Mouse (Mus musculus): Measurements from ENCODE around the gene Cmss1.

Gene Cmss1

GRCm38 (mm10) chr16:57332301-57332700, 274.4 kb downstream of the Cmss1 start:
- DNase-seq: no peak

DNA sequence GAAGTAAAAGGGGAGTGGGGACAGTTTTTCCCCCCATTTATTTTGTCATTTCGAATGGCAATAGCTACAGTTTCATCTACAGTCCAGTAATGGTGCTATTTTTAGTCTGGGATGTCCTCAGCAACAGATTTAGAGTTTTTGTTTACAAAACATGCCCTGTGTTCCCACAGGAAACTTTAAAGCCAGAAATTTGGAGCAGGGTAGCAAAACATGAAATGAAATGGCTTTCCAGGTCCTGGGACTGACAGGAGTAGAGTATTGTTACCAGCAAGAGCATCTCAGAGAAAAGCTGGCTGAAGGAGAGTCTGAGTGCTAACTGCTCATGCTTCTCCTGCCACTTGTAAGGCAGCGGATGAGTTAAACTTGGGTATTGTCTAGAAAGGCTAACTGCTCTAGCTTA, 276.6 kb downstream of the Cmss1 start:
- DNase-seq: no peak

- no peak for DNase-seq
Observed at GRCm38 (mm10) chr16:57329028-57329427, 277.6 kb downstream of the Cmss1 start.

GRCm38 (mm10) chr16:57326996-57327395, 279.7 kb downstream of the Cmss1 start:
- no peak for DNase-seq

GRCm38 (mm10) chr16:57319284-57320124, 287.2 kb downstream of the Cmss1 start:
- no peak for DNase-seq

GRCm38 (mm10) chr16:57318637-57319125, 288.0 kb downstream of the Cmss1 start:
- no peak for DNase-seq

- DNase-seq: no peak
Observed at GRCm38 (mm10) chr16:57317882-57318636, 288.6 kb downstream of the Cmss1 start.

DNA sequence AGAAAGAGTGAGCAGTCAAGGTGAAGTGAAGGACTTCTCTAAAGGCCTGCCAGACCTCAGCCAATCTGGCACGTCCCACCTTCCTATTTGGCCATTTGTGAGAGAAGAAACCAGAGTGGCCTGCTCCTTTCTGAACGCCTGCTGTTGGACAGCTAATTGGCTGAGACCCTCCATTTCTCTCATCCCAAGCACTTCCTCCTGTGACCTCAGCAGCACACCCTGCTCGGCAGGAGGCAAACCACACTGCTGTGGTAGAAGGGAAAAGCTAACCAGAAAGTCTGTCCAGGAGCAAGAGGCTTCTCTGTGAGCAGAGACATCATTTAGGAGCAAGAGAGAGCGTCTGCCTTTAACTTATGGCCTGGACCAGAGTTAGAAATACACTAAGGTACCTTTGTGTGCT, 289.5 kb downstream of the Cmss1 start:
- DNase-seq: no peak

- no peak for DNase-seq
Observed at GRCm38 (mm10) chr16:57315026-57315425, 291.6 kb downstream of the Cmss1 start.

DNA sequence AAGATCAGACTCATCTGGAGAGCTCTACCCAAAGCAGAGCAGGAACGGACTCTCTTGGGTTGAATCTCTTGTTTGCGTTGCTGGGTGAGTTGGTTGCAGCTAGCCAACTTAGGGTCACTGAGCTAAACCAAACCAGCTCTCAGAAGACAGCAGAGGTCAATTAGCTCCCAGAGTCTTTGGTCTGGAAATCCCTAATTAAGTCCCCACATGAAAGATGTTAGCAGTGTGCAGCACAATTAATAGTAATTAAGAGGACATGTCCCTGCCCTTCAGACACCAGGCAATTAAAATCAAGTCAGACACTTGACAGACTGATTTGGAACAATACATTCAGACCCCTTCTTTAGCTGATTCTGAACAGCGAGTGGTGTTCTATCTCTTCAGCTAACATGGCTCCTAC, 292.4 kb downstream of the Cmss1 start:
- no peak for DNase-seq

DNA sequence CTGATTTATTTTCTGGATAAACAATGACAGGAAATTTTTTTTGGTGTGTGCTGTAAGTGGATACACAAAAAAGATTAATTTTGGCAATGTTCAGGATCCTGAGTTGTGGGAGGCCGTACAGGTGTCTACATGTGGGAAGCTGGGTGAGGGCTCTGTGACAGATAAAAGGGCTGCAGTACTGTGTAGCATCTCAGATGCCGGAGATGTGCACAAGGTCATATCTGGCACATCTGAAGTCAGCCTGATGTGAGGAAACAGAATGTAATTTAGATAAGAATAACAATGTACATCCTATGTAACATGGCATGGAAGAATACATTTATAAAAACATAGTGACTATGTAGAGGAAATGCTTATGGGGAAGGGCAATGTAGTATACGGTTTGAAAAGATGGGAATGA, 293.2 kb downstream of the Cmss1 start:
- peak in 1 of 2 experiments; percentile 13 for DNase-seq

DNA sequence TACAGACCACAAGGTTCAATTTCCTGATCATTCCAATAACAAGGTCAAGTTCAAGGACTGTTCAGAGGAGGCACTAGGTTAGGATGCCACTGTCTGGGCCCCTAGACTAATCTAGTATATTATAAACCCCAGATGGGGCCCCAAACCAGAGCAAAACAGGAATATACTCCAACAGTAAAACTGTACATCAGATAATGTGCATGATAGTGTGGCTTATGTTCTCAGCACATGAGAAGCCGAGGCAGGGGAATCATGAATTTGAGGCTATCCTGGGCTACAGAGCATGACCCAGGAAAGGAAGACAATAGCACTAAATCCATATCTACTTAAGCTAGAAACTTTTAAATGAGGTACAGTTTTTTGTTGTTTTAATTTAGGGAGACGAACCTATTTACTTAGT, 294.5 kb downstream of the Cmss1 start:
- DNase-seq: no peak

GRCm38 (mm10) chr16:57305463-57305862, 301.2 kb downstream of the Cmss1 start:
- no peak for DNase-seq

DNA sequence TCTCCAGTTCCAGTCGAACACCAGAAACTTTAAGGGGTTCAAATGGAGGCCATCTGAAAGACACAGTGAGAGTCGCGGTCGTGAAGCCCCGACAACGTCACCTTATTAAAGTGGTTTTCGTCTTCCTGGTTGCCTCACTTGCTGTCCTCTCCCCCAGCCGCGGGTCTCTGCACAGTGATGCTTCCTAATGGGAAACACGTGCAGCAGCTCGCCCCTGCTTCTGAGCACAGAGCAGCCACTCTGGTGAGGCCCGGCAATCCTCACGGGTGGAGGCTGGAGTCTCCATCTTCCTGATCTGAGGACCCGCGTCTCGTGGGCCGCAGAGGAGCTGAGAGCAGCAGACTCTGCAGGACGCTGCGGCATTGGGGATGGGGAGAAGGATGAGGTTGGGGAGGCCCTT, 302.9 kb downstream of the Cmss1 start:
- DNase-seq: no peak

GRCm38 (mm10) chr16:57302792-57303698, 303.6 kb downstream of the Cmss1 start:
- DNase-seq: no peak

- peak in 1 of 2 experiments; percentile 18 for DNase-seq
Observed at GRCm38 (mm10) chr16:57301512-57302115, 305.1 kb downstream of the Cmss1 start.

- DNase-seq: no peak
Observed at GRCm38 (mm10) chr16:57295216-57295934, 311.3 kb downstream of the Cmss1 start.

DNA sequence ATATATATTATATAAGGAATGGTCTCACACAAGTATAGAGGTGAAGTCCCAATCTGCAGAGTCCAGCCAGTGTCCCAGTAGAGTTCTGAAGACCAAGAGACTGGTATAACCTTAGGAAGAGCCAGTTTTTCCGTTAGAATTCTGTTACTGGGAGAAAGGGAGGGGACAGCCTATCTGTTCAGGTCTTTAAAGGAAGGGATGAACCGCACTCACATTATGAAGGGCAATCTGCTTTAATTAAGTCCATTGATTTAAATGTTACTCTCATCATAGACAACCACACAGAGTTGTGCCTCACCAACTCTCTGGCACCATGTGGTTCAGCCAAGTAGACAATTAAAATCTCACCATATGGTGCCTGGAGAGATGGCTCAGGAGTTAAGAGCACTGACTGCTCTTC, 313.9 kb downstream of the Cmss1 start, which contains the start of gene Tmem30c:
TSS of gene Tmem30c (minus strand) at position 101 of the 400 bp plus-strand sequence.
- DNase-seq: no peak

GRCm38 (mm10) chr16:57292296-57292695, 314.4 kb downstream of the Cmss1 start:
- no peak for DNase-seq

GRCm38 (mm10) chr16:57291696-57292095, 315.0 kb downstream of the Cmss1 start:
- DNase-seq: no peak

DNA sequence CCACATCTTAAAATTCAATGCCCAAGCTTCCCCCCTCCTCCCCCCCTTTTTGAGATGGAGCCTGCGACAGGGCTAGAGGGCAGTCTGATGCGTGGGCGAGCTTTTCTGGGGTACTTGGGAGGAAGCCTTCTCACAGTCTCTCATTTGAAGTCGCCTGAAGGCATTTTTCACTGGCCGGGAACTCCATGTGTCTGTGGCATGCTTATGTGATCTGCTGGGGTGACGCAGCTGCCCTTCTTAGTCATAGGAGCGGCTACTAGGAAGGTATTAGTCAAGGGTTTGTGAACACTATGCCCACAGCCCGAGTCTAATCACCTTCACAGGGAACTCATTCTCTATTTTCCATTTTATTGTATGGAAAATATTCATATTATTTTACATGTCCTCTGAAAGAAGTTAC, 325.2 kb downstream of the Cmss1 start:
- no peak for DNase-seq

Data from thymus, postnatal 36 days (tissue).